Mouse (Mus musculus): ENCODE results near the gene Amn.

- TF ChIP-seq CTCF (IDR thresholded peaks at IDR 0.05; ENCODE audit: extremely low read depth, insufficient read length, insufficient replicate concordance, low read depth, low read length), result no peak
- no peak for TF ChIP-seq POLR2A (IDR thresholded peaks at IDR 0.05; ENCODE audit: low read depth, low read length)
Observed at GRCm38 (mm10) chr12:111249095-111249494, 21.8 kb upstream of the Amn start.
